Mouse (Mus musculus) heart, postnatal 0 days (tissue): ENCODE measurements at regions not wholly inside any gene's neighbourhood (a gene's known extent, or its start where the extent isn't known, plus 50 kb on each side); places are given as distances from the start of the nearest gene placed in this dataset.

Source experiments
- ATAC-seq: fragments of 200-750 bp; cut with Nextera tagmentation; 2 replicates; pipeline ENCODE4 v1.8.0; 2017; ENCODE audit warnings: low read depth, moderate number of reproducible peaks, moderate library complexity; ENCODE audit not compliant: insufficient read depth
- DNase-seq: peaks from one replicate; pipeline ENCODE4 v3.0.0-alpha.2; 2016; ENCODE audit warnings: low spot score
- H3K27ac ChIP-seq: fragments of 300-500 bp; sonication (generic); 2 replicates; pipeline ENCODE4 v1.5.1; 2014; ENCODE audit warnings: low read depth, mild to moderate bottlenecking
- H3K27me3 ChIP-seq: fragments of 300-500 bp; sonication (generic); 2 replicates; pipeline ENCODE4 v1.6.1; 2014; ENCODE audit warnings: low read length, mixed read lengths; ENCODE audit not compliant: control insufficient read depth, insufficient read depth
- H3K36me3 ChIP-seq: fragments of 300-500 bp; sonication (generic); replicated peaks from 2 replicates; pipeline ENCODE4 v1.6.1; 2014; ENCODE audit warnings: low read length, mixed read lengths; ENCODE audit not compliant: control insufficient read depth, insufficient read depth
- H3K4me1 ChIP-seq: fragments of 300-500 bp; sonication (generic); 2 replicates; pipeline ENCODE4 v1.6.1; 2014; ENCODE audit warnings: antibody characterized with exemption; ENCODE audit not compliant: control insufficient read depth, insufficient read depth
- H3K4me2 ChIP-seq: fragments of 300-500 bp; sonication (generic); 2 replicates; pipeline ENCODE4 v1.6.1; 2014; ENCODE audit warnings: low read depth, mild to moderate bottlenecking, low read length, moderate library complexity
- H3K4me3 ChIP-seq: fragments of 300-500 bp; sonication (generic); 2 replicates; pipeline ENCODE4 v1.5.1; 2014; ENCODE audit warnings: low read depth, low read length
- H3K9ac ChIP-seq: fragments of 300-500 bp; sonication (generic); replicated peaks from 2 replicates; pipeline ENCODE4 v1.6.1; 2014; ENCODE audit warnings: low read depth, low read length, mixed read lengths
- H3K9me3 ChIP-seq: fragments of 300-500 bp; sonication (generic); replicated peaks from 2 replicates; pipeline ENCODE4 v1.6.1; 2016; ENCODE audit warnings: low read length; ENCODE audit not compliant: control insufficient read depth
- CTCF ChIP-seq: IDR thresholded peaks from 2 replicates; pipeline ENCODE4 v1.5.1; 2016; ENCODE audit warnings: antibody characterized with exemption, control low read depth, low read depth
- EP300 ChIP-seq: IDR thresholded peaks from 2 replicates; pipeline ENCODE4 v1.6.1; 2016; ENCODE audit warnings: antibody characterized with exemption, low read depth
- WGBS: fragments of 180-500 bp; shearing (Covaris S2); extraction: QIAGEN DNeasy Blood & Tissue Kit; methylation state at CpG from one replicate; pipeline ENCODE4 v1.1.7; 2014; 5-methylcytosine and 5-hydroxymethylcytosine counted together

DNA sequence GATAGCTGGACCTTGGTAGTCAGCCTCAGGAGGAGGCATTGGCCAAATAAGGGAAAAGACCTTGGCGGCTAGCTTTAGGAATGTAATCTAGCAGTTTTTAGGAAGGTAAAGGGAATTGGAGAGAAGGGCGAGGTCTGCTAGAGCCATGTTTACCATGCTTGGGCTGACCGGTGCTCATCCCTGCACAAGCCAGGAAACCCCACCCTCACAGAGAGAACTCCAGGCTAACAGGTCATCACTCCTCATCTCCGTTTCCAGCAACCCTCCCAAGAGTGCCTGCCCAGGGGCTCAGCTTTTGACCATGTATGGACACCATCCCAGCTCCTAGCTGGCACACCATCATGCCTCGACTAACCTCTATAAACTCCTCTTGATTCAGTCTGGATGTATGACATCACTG, 1162.9 kb downstream of the 4930447A16Rik start:
- Histone ChIP-seq H3K27ac (no peak overlapping the region), H3K9ac (no peak overlapping the region), H3K9me3 (0 out of 2 replicates have a peak, but pooled peaks cover 4% of the 10 kb centered on the region), H3K4me3 (no peak overlapping the region), H3K4me1 (no peaks in the 10 kb centered on the region), H3K4me2 (no peak overlapping the region), H3K27me3 (no peaks in the 10 kb centered on the region), H3K36me3 (no peaks in the 10 kb centered on the region)
- DNase-seq (no peak), ATAC-seq (no peak)
- 56% methylated on average over 5 of the region's 5 CpGs for WGBS
- TF ChIP-seq CTCF (no peak), EP300 (no peak)

DNA sequence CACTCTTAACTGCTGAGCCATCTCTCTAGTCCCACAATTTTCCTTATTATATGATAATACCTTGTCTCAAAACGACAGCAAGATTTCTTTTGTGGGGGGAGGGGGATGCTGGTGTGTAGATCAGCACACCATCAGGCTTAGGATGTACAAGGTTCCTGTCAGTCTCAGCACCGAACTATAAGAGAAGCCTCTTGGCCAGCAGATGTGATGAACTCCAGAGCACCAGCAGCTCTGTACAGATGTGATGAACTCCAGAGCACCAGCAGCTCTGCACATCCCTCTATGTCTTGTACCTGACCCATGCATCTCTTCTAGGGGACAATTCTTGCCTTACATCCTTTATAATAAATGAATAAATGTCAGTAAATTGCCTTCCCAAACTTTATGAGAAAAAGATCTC, 1163.7 kb downstream of the 4930447A16Rik start:
- no peak for ATAC-seq
- 19% methylated on average over 2 of the region's 2 CpGs for WGBS
- no peak overlapping the region for H3K4me3 ChIP-seq
- no peaks in the 10 kb centered on the region for H3K4me1 ChIP-seq
- no peaks in the 10 kb centered on the region for H3K36me3 ChIP-seq
- H3K27me3 ChIP-seq: no peaks in the 10 kb centered on the region
- TF ChIP-seq EP300: no peak
- no peak for TF ChIP-seq CTCF
- H3K4me2 ChIP-seq: no peak overlapping the region
- H3K9me3 ChIP-seq: 0 out of 2 replicates have a peak, but pooled peaks cover 4% of the 10 kb centered on the region
- no peak overlapping the region for H3K27ac ChIP-seq
- no peak for DNase-seq
- H3K9ac ChIP-seq: no peak overlapping the region

GRCm38 (mm10) chr15:38589675-38590074, 1164.3 kb downstream of the 4930447A16Rik start:
- Histone ChIP-seq H3K4me1 (no peaks in the 10 kb centered on the region; the same call in 1 of the 2 replicates), H3K4me3 (no peak overlapping the region), H3K4me2 (no peak overlapping the region), H3K27ac (no peak overlapping the region), H3K36me3 (no peaks in the 10 kb centered on the region), H3K9ac (no peak overlapping the region), H3K27me3 (no peaks in the 10 kb centered on the region), H3K9me3 (0 out of 2 replicates have a peak, but pooled peaks cover 4% of the 10 kb centered on the region)
- DNase-seq: no peak
- ATAC-seq: no peak
- WGBS: 92% methylated on average over 5 of the region's 5 CpGs
- no peak for TF ChIP-seq EP300
- no peak for TF ChIP-seq CTCF

GRCm38 (mm10) chr15:38594095-38594494, 1168.7 kb downstream of the 4930447A16Rik start:
- Histone ChIP-seq H3K9me3 (0 out of 2 replicates have a peak, but pooled peaks cover 4% of the 10 kb centered on the region), H3K27ac (peak overlapping the region; percentile 85), H3K4me1 (peaks cover 13% of the 10 kb centered on the region; the same call in 1 of the 2 replicates), H3K36me3 (no peaks in the 10 kb centered on the region), H3K9ac (0 out of 2 replicates have a peak overlapping the region, but pooled peaks have one; percentile 18), H3K4me3 (no peak overlapping the region), H3K4me2 (0 out of 2 replicates have a peak overlapping the region, but pooled peaks have one; percentile 3), H3K27me3 (no peaks in the 10 kb centered on the region)
- no peak for TF ChIP-seq CTCF
- peak; percentile 73 for TF ChIP-seq EP300
- DNase-seq (peak; percentile 88), ATAC-seq (peak; percentile 81)
- 18% methylated on average over 11 of the region's 11 CpGs for WGBS

DNA sequence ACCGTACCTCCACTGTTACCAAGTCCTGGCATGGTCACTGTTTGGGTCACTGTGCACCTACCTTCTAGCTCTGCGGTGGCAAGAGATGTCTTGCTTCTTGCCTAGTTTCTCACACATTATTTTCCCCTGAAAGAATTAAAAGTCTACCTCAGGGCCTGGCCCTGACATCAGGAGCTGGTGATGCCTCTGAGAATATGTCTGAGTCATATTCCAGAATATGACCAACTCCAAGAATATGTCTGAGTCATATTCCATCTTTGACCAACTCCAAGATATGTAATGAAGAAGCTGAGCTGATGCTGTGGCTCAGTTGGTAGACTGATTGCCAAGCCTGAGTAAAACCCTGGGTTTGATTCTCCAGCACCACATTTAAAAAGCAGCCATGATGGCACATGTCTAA, 1169.4 kb downstream of the 4930447A16Rik start:
- 0 out of 2 replicates have a peak, but pooled peaks cover 4% of the 10 kb centered on the region for H3K9me3 ChIP-seq
- no peak overlapping the region for H3K4me3 ChIP-seq
- H3K27ac ChIP-seq: peak overlapping the region; percentile 85
- no peak overlapping the region for H3K9ac ChIP-seq
- WGBS: 85% methylated on average over 2 of the region's 2 CpGs
- peak; percentile 33 for DNase-seq
- peaks cover 13% of the 10 kb centered on the region; the same call in 1 of the 2 replicates for H3K4me1 ChIP-seq
- H3K4me2 ChIP-seq: no peak overlapping the region
- peak; percentile 10; the same call in 1 of the 2 replicates for ATAC-seq
- no peaks in the 10 kb centered on the region for H3K36me3 ChIP-seq
- H3K27me3 ChIP-seq: no peaks in the 10 kb centered on the region
- no peak for TF ChIP-seq EP300
- no peak for TF ChIP-seq CTCF

DNA sequence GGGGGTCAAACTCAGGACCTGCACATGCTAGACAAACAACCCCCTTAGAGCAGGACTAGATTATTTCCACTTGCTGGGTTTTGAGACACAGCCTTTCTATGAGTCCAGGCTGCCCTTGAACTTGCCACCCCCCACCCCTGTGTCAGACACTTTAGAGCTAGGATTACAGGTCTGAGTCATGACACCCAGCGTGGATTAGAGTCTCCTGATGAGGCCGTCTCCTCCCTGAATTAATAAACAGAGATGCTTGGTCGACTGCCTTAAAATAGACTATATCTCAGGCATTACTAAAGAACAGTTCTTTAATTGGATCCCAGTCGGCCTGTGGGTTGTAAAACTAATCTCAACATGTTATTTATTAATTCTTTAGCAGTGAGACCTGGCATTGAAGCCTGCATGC, 1170.5 kb downstream of the 4930447A16Rik start:
- H3K27me3 ChIP-seq: no peaks in the 10 kb centered on the region
- H3K4me2 ChIP-seq: no peak overlapping the region
- peak overlapping the region; percentile 71 for H3K27ac ChIP-seq
- TF ChIP-seq EP300 (no peak), CTCF (no peak)
- no peaks in the 10 kb centered on the region for H3K36me3 ChIP-seq
- no peak for ATAC-seq
- WGBS: 20% methylated on average over 4 of the region's 4 CpGs
- no peak overlapping the region for H3K4me3 ChIP-seq
- peak; percentile 29 for DNase-seq
- H3K9ac ChIP-seq: no peak overlapping the region
- H3K4me1 ChIP-seq: peaks cover 13% of the 10 kb centered on the region; the same call in 1 of the 2 replicates
- 0 out of 2 replicates have a peak, but pooled peaks cover 4% of the 10 kb centered on the region for H3K9me3 ChIP-seq
